Mouse (Mus musculus) ES-Bruce4 (cell line): ENCODE results near the gene Pak4.
"Not testable (repeated sequence)": the region's sequence is repeated elsewhere in the genome, so short reads cannot be mapped to it uniquely, and the experiment has no call there.

Experiments used
- CTCF ChIP-seq: IDR thresholded peaks from one replicate; pipeline ENCODE4 v1.8.1; 2011; ENCODE audit warnings: low read depth, low read length
- POLR2A ChIP-seq: IDR thresholded peaks from one replicate; pipeline ENCODE4 v1.8.1; 2011; ENCODE audit warnings: low read length; ENCODE audit not compliant: insufficient read depth

DNA sequence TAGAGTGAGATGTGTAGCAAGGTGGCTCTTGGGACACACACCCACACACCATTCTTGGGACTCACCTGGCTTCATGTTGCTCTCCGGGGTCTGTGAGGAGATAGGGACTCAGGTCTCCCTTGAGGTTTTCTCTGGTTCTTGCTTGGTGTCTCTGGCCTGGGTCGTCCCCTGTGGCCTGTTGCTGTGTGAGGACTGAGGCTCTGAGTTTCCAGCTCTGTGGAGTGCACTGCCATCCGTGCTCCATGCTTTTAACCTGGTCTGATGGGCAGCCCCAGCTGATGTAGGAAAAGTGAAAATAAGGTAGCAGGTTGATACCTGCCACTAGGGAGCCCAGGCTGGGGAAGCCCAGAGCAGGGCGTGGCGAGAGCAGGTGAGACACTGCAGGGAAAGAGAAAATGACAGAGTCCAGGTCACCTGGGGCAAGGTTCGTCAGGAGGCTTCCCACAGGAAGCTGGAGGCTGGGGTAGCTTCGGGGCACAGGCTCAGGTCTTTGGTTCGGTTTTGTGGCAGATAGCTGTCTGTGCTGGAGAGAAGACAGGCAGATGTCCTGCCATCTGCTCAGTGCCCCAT, 87.5 kb downstream of the Pak4 start, which contains the start of gene Ifnl2:
- not testable (repeated sequence) for TF ChIP-seq CTCF, POLR2A
